Mouse (Mus musculus) lung, adult 2 months (tissue): Measurements from ENCODE around the gene Slc11a1. TPM values are rescaled to one million over a fixed set of nuclear protein-coding genes. Genes with fewer than 3 reads are reported as not detected.

Experiments
- DNase-seq: peaks from one replicate; pipeline ENCODE4 v3.0.0; 2022
- H3K4me1 ChIP-seq: fragments of 200-500 bp; 2 replicates; pipeline ENCODE4 v1.6.1; 2011; ENCODE audit warnings: low read length; ENCODE audit not compliant: control insufficient read depth, insufficient read depth
- H3K4me3 ChIP-seq: fragments of 200-500 bp; replicated peaks from 2 replicates; pipeline ENCODE3; 2011; ENCODE audit warnings: low read depth, mild to moderate bottlenecking, control low read depth, low read length; ENCODE audit errors: extremely low read depth
- CTCF ChIP-seq: fragments of 200-500 bp; IDR thresholded peaks from 2 replicates; pipeline ENCODE4 v1.5.1; 2011; ENCODE audit warnings: mild to moderate bottlenecking, low read length, control low read depth; ENCODE audit not compliant: insufficient read depth
- POLR2A ChIP-seq: fragments of 200-500 bp; IDR thresholded peaks from 2 replicates; pipeline ENCODE4 v1.6.1; 2011; ENCODE audit warnings: low read depth, mild to moderate bottlenecking, control low read depth, low read length, borderline replicate concordance; ENCODE audit errors: extremely low read depth
- WGBS: fragments of 180-500 bp; shearing (Covaris S2); methylation state at CpG from one replicate; pipeline ENCODE4 v1.1.7; 2018; 5-methylcytosine and 5-hydroxymethylcytosine counted together
- polyA plus RNA-seq: library from polyadenylated mRNA; depleted of rRNA; stranded (reverse); fragments of >200 nt; gene quantifications from 2 replicates; pipeline ENCODE4 v1.2.3, GENCODE M21; 2012

The Slc11a1 gene
- polyA plus RNA-seq, 1 experiment: 41.8 TPM

DNA sequence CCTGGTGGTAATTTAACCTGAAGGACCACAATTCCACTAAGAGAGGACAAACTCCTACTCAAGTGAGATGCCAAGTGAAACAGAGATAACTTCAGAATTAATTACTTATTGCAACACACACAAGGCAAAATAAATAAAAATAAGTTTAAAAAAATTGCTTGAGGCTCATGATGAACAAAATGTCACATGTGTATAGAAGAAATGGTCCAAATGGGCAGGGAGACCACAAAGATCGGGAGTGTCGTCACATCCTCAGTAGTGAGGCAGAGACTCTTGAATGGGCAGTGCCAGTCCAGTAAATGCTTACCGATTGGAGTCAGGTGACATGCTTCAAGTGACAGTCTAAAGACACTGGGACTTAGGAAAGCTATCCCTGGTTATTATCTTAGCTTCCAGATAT, 25.5 kb downstream of the Slc11a1 start:
- Histone ChIP-seq H3K4me1 (no peaks in the 10 kb centered on the region), H3K4me3 (no peak overlapping the region)
- no peak for DNase-seq
- WGBS: 57% methylated on average over 3 of the region's 3 CpGs
- TF ChIP-seq CTCF (no peak), POLR2A (no peak)

DNA sequence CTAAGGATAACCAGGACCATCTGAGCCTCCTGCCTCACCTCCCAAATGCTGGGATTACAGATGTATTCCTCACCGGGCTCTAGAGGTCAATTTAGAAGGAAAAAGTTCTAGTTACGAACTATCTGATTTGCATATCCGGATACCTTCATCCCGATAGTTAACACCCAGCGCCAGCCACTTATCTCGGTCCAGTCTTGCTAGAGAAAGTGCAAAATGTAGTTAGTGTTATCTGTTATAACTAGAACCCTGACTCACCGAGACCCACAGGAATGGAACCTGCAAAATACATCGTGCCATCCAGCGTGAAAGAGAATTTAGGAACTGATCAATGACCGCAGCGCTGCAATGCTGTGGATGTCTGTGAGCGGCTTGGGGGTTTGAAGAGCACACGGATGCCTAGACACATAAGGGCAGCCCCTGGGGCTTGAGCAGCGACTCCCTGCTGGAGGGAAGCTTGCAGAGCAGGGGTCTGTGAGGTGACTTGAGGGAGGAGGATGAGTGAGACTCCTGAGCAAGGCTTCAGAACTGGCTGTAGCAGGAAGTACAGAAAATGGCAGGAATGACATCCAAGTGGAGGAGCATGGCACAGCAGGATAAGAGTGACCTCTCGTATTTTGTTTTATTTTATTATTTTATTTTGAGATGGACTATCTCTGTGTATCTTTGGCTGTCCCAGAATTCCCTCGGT, 26.2 kb downstream of the Slc11a1 start:
- TF ChIP-seq POLR2A: no peak
- no peak for TF ChIP-seq CTCF
- H3K4me3 ChIP-seq: no peak overlapping the region
- no peaks in the 10 kb centered on the region for H3K4me1 ChIP-seq
- 46% methylated on average over 16 of the region's 16 CpGs for WGBS
- no peak for DNase-seq

DNA sequence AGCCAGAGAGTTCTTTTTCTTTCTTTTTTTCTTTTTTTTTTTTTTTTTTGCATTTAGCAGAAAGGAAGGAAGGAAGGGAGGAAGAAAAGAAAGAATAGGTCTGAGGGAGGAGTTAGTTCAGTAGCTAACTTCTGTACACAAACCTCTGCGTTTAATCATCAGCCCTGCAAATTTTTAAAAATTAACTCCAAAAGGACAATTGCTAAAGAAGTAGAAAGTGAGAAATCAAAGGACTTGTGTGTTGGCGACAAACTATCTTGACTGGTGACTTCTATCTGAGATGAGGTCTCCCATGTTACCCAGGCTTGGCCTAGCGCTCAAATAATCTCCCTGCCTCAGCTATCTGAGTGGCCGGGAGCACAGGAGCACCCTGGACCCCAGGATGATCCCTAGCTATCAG, 29.2 kb downstream of the Slc11a1 start:
- TF ChIP-seq POLR2A (no peak), CTCF (no peak)
- Histone ChIP-seq H3K4me3 (no peak overlapping the region), H3K4me1 (no peaks in the 10 kb centered on the region)
- 79% methylated on average over 4 of the region's 4 CpGs for WGBS
- no peak for DNase-seq

DNA sequence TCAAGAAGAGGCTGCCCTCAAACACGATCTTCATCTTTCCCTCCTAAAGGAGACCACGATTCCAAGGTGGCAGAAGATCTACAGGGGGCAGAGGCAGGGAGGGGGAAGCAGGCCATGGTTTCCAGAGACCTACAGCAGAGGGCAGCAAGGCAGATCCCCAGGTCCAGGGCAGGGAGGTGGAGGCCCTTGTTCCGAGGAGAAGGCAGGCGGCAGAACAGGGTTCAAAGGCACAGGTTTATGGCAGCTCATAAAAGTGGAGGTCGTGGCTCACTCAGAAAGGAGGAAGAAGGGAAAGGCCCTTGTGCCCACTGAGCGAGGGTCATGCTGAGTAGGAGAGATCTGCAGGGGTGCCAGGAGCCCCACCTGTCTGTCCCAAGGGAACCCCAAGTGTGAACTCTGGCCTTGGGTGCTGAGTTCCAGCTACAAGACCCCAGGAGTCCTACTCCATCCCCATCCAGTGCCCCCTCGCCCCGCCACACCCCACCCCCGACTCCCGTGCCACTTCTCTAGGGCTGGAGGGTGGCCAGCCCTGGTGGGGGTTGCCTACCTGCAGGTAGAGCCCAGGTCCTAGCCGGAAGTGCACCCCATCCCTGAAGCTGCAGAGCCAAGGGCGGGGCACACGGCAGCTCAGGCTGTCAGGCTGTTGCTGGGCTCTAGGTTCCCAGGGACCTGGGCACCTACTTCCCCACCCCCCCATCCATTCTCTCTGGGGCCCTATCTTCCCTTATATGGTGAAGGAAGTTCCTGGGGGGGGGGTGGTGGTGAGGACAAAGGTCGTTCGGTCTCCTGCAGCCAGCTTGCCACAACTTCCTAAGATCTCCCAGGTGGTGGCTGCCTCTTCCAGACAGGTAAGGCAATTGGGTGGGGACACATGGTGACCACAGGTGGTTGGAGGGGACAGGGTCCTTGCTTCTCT, 33.9 kb downstream of the Slc11a1 start, which contains the start of gene Vil1:
Gene Vil1 (plus strand): TSS at position 788 of the 916 bp plus-strand sequence.
- no peaks in the 10 kb centered on the region for H3K4me1 ChIP-seq
- whole genome bisulfite sequencing: 55% methylated on average over 15 of the region's 15 CpGs
- no peak for TF ChIP-seq CTCF
- no peak for TF ChIP-seq POLR2A
- DNase-seq: no peak
- H3K4me3 ChIP-seq: no peak within 1 kb of the TSS

DNA sequence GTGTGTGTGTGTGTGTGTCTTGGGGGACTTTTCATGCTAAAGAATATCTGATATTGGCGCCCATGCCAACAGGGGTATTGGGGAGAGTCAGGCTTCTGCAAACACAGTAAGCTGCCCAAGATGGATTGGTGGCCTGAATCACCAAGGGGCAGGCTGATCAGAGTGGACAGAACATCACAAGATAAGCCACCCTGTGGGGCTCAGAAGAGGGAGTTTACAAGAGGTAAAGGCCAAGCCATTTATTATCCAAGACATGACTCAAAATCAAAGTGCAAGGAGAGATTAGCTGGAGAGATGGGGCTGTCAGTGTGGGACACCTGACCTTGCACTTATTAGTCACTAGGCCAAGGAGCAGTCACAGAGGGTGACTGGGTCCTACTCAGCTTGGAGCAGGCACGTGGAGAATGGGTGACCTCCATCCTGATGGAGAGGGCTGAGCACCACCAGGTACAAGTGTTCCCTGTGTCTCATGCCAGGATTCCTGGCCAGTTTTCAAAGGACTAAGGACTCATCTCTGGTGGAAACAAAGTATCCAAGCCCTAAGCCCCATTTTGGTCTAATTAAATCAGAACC, 36.8 kb downstream of the Slc11a1 start:
- Histone ChIP-seq H3K4me3 (no peak overlapping the region), H3K4me1 (no peaks in the 10 kb centered on the region)
- DNase-seq: no peak
- 50% methylated on average over 2 of the region's 2 CpGs for WGBS
- TF ChIP-seq CTCF: no peak
- no peak for TF ChIP-seq POLR2A

DNA sequence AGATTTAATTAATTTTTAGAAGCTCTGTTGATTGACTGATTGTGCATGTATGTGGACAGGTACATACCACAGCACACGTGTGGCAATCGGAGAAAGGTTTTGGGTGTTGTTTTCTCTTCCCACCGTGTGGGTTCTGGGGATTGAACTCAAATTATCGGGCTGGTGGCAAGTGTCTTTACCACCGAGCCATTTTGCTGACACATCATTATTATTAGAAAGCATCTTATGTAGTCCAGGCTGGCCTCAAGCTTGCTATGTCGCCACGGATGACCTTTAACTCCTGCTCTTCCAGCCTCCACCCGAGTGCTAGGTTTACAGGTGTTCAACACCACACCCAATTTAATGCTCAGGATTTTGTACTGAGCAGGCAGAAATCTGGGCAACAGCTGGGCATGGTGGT, 37.7 kb downstream of the Slc11a1 start:
- no peak for DNase-seq
- no peak for TF ChIP-seq CTCF
- no peak for TF ChIP-seq POLR2A
- Histone ChIP-seq H3K4me3 (no peak overlapping the region), H3K4me1 (no peaks in the 10 kb centered on the region)
- 80% methylated on average over 8 of the region's 8 CpGs for WGBS

DNA sequence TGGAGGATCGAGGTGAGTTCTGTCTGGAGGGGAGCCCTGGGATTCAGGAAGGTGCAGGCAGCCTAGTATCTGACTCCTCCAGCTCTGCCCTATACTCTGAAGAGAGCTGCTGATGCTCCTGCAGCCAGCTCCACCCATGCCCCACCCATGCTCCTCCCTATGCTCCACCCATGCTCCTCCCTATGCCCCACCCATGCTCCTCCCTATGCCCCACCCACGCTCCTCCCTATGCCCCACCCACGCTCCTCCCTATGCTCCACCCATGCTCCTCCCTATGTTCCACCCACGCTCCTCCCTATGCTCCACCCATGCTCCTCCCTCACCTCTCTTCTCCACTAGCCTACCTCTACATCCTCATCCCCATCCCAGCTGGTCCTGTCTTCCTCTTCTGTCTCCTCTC, 40.1 kb downstream of the Slc11a1 start:
- 48% methylated on average over 4 of the region's 4 CpGs for WGBS
- Histone ChIP-seq H3K4me3 (no peak overlapping the region), H3K4me1 (no peaks in the 10 kb centered on the region)
- no peak for DNase-seq
- TF ChIP-seq CTCF (no peak), POLR2A (no peak)

DNA sequence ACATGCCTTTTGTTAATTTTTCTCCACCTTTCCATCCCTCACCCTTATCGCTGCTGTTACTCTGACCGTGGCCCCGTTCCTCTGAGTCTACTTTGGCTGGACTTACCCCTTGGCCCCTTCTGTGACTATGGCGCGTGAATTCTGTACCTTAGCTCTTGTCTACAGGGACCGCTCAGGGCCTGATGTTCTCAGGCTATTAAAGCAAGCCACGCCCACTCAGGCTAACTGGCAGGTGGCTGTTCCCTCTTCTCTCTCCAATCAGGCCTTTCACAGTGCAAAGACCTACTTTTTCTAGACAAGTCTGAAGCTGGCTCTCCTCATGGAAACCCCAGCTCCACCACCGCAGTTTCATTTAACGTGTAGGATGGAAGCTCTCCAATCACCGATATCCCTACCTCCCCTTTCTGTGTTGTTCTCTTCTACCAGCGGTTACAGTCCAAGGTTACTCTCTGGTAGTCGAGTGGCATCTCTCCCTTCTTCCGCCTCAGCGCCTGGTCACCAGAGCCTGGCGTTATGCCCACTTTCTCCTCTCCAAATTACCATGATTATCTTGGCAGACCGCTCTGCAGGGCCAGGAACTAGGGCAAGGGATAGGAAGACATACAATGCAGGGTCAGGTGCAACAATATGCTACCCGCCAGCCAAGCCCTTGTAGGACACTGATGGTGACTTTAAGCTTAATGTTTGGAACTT, 43.9 kb downstream of the Slc11a1 start:
- TF ChIP-seq CTCF (no peak), POLR2A (no peak)
- no peak for DNase-seq
- Histone ChIP-seq H3K4me1 (no peaks in the 10 kb centered on the region), H3K4me3 (no peak overlapping the region)
- 69% methylated on average over 17 of the region's 17 CpGs for WGBS

DNA sequence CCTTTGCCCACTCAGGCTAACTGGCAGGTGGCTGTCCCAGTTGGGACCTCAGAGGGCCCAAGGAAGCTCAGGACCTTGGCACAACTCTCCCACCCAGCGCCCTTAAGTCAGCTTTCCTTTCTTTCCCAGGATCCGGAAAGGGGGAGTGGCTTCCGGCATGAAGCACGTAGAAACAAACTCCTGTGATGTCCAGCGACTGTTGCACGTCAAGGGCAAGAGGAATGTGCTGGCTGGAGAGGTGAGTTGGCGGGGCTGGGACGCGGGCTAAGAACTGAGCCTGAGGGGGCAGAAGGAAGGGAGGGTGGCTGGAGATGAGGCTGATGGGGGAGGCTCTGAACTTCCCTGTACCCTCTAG, 44.4 kb downstream of the Slc11a1 start:
- TF ChIP-seq CTCF (no peak), POLR2A (no peak)
- WGBS: 37% methylated on average over 9 of the region's 9 CpGs

DNA sequence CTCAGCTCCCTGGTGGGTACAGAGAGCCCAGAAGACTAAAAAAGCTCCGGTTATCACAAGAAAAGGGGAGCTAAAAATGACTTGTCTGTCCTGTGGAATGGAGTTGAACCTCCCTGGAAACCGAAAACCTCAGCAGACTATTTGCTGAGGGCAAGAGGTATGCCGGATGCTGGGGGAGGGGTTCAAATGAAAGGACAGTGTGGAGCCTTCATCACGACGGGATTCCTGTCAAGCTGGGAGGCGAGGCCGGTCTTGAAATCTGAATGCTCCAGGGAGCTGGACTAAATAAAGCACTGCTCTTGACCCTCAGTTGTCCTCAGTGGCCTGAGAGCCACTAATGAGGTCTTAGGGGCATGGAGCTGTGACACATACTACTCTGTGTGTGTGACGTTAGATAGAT, 48.2 kb downstream of the Slc11a1 start:
- TF ChIP-seq POLR2A: no peak
- TF ChIP-seq CTCF: no peak
- no peak for DNase-seq
- 43% methylated on average over 8 of the region's 8 CpGs for WGBS
- Histone ChIP-seq H3K4me3 (no peak overlapping the region), H3K4me1 (no peaks in the 10 kb centered on the region)

More for the DNA sequence above, 44.4 kb downstream of the Slc11a1 start:
- Histone ChIP-seq H3K4me3 (no peak overlapping the region), H3K4me1 (no peaks in the 10 kb centered on the region)
- DNase-seq: no peak
